Mouse (Mus musculus) monocyte, adult 2 months (primary cell): Measurements from ENCODE around the gene AY074887.
"Not testable (repeated sequence)": the region's sequence is repeated elsewhere in the genome, so short reads cannot be mapped to it uniquely, and the experiment has no call there.

ENCODE experiments used
- DNase-seq, 2 experiments: peaks; one replicate each; pipeline ENCODE4 v3.0.0; 2022; ENCODE audit warnings: low spot score in 2 of 2, low read depth in 1 of 2

AY074887 gene

GRCm38 (mm10) chr9:54950575-54951321, at the start of gene AY074887, which contains the start of gene Psma4:
AY074887 (minus strand) TSS chr9:54950998.
Psma4 (plus strand) TSS chr9:54950790.
- peak; percentile 66 to 82 for DNase-seq

GRCm38 (mm10) chr9:54995645-54996044, 44.8 kb upstream of the AY074887 start:
- DNase-seq = no peak

DNA sequence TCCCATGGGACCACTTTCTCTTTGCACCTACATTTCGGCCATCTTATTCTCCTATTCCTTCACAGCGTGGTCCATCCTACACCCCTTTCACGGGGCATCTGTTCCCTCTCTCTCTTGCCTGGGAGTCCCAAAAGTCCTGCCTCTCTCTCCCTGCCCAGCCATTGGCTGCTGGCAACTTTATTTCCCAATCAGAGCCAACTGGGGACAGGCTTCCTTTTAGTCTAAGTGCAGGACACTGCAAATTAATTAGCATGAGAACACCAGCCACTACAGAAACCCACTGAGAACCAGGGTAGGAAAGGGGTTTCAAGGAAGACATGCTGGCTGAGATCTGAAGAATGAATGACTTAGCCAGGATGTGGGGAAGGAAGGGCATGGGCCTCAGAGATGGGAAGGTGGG, 43.6 kb upstream of the AY074887 start:
- DNase-seq = no peak

DNA sequence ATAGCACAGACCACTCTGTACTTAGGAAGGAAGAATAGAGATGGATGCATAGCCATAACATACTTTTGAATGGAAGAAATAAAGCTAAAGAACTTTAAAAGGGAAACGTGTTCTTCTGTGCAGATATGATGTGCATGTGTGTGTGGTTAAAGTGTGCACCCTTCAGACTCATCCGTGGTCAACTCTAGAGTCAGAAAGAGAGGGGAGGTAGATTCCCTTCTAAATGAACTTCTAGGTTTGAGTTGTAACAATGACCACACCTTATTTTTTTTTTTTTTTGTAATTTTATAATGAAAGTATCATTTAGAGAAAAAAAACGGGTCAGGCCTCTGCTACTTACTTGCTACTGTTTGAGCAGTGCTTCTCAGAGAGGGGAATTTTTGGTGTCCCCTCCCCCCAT, 39.6 kb upstream of the AY074887 start:
- no peak for DNase-seq

DNA sequence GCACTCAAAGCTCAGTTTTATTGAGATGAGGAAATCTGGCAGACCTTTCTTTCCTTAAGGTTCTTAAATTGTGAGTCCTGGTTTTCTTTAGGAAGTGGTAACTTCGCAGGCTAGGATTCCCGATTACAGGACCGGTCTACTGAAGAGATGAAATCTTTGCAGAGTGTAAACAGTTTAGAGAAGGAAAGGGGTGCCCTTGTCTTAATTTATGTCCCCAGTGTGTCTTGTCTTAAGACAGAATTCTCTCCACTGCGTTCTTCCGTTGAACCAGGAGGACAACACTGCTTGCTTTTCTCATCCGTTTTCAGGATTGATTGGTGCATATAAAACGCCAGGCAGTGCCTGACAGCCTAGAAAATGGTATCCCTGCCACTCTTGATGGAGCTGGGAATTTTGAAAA, 31.6 kb upstream of the AY074887 start:
- no peak for DNase-seq

- DNase-seq = no peak
Observed at GRCm38 (mm10) chr9:54981291-54982191, 30.7 kb upstream of the AY074887 start.

GRCm38 (mm10) chr9:54980674-54981073, 29.9 kb upstream of the AY074887 start, which contains the start of gene Chrna5:
Chrna5 (plus strand) TSS chr9:54980880.
- DNase-seq = no peak

DNA sequence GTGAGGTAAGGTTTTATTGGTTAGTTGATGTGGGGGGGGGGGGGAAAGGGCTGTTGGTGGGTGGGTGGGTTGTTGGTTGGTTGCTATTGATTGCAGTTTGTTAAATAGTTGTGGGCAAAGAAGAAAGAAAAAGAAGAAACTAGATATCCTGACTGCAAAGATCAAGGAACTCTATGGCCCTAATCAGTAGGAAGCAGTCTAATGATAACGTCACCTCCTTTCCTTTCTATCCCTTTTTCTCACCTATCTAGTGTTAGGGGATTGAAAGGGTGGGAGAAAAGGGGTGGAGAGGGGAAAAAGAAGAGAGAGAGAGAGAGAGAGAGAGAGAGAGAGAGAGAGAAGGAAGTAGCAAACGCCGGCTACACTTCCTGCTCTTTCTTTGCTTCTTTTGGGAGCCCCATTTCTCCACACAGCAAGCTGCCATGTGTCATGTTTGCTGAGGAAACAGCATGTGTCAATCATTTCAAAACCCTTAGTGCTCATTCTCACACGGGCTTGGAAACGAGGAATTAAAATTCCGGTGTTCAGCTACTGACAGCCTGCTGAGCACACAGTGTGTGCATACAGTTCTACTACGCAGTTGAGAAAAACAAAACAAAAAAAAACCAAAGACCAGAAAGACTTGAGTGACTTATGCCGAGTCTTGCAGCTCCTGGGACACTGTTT, 19.3 kb upstream of the AY074887 start:
- no peak for DNase-seq

- peak in 1 of 2 experiments; percentile 8 for DNase-seq
Observed at GRCm38 (mm10) chr9:54963669-54964068, 12.9 kb upstream of the AY074887 start.

DNA sequence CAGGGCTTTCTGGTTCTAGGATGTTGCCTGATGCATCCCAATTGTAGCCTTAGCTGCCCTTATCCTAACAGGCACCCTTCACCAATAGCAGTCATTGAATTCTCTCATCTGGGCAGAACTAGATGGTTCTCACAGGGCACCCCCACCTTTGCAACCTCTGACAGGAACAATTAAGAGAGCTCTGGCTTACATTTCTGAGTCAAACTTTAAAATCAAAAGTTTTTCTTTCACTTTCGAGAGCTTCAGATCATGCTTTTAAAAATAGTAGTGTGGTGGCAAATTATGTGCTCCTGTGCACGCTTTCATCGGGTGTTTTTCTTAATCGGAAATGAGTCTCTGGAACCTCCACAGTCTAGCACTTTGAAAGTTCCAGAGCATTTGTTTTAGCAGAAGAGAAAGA, 10.3 kb upstream of the AY074887 start:
- no peak for DNase-seq

GRCm38 (mm10) chr9:54950162-54950561, 636 bp downstream of the AY074887 start:
- not testable (repeated sequence) for DNase-seq

GRCm38 (mm10) chr9:54949465-54949864, 1.3 kb downstream of the AY074887 start:
- no peak for DNase-seq

GRCm38 (mm10) chr9:54946256-54946655, 4.5 kb downstream of the AY074887 start:
- DNase-seq = no peak

- DNase-seq = no peak
Observed at GRCm38 (mm10) chr9:54944467-54944866, 6.3 kb downstream of the AY074887 start.

GRCm38 (mm10) chr9:54942071-54942470, 8.7 kb downstream of the AY074887 start:
- no peak for DNase-seq

GRCm38 (mm10) chr9:54932379-54932778, 18.4 kb downstream of the AY074887 start:
- DNase-seq = no peak

DNA sequence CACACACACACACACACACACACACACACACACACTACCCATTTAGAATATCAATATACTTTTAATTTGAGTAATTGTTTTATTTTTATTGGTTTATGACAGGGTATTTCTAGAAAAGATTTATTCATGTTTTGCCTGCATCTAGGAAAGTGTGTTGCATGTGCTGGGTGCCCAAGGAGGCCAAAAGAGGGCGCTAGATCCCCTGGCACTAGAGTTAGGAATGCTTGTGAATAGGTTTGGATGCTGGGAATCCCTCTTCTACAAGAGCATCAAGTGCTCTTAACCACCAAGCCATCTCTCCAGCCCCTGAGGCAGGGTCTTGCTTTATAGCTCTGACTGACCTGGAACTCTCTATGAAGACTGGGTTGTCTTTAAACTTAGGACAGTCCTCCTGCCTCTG, 19.0 kb downstream of the AY074887 start:
- no peak for DNase-seq

DNA sequence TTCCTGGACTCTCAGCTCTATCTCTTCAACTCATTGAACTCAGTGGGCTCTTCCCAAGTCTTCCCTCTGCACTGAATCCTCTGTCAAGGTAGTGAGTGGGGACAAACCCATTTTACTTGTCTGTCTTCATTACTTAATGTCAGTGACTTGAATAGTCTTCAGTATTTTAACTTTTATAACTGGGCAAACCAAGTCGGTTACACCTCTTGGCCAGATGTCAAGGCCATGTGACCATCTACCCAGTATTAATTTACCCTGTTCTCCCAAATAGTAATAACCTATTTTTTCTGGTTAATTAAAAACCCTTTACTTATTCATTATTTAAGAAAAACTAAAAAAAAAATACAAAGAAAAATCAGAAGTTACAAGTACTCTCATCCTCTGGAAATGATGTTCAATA, 20.1 kb downstream of the AY074887 start:
- no peak for DNase-seq

DNA sequence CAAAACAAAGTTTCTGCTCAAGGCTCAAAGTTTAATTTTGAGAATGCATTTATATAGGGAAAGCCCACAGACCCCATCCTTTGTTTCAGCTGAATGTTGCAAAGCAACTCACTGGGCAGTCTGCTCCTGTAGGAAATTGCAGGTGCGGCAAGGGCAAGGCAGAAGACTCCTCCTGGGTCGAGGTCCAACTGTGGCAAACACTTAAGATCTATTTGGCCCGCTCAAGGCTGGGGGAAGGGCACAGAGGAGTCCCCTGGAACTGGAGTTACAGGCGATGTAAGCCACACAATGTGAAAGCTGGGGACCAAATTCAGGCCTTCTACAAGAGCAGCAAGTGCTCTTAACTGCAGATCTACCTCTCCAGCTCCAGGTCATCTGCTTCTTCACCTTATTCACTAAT, 30.9 kb downstream of the AY074887 start:
- DNase-seq = no peak

DNA sequence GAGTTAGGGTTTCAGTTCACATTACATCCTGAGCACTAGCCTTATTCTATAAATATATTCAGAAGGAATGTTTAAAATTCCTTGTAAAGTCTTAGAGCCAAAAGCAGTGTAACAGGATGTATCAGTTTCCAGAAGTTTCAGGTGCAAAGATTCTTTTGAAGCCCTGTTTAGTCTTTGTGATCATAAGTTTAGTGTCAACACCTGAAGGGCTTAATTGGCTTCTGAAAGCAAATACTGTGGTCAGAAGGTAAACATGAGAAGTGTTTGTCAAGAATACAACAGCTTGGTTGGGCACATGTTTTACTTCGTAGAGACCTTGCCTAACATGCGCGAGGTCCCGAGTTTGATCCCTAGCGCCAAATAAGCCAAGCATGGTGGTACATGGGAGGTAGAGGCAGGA, 32.0 kb downstream of the AY074887 start:
- DNase-seq = no peak

GRCm38 (mm10) chr9:54918191-54918590, 32.6 kb downstream of the AY074887 start:
- no peak for DNase-seq
